Mouse (Mus musculus): ENCODE data around the gene Pex5l.

GRCm38 (mm10) chr3:33060343-33060937 is 82.6 kb downstream of the Pex5l start:
- TF ChIP-seq CTCF (IDR thresholded peaks at IDR 0.05; ENCODE audit: extremely low read depth, insufficient read depth, low read length) (no peak), POLR2A (IDR thresholded peaks at IDR 0.05; ENCODE audit: extremely low read depth, insufficient read depth, low read length) (no peak)

All from cortical plate, adult 2 months (tissue).